Mouse (Mus musculus): ENCODE measurements around the gene Ube4a.

DNA sequence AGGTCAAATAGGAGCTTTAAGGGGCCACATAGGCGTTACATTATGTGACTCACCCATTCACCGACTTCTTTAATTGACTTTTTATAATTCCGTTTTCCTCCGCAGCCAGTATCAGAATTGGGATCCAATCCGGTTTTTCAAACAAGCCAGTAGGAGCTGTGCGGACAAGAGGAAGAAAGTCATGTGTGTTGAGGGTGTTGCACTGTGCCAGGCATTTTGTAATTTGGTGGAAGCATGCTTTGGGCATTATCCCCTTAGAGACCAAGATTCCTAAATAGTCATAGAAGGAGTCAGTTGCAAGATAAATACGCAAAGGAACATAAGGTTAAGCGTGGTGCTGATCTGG is 44.3 kb downstream of the Ube4a start:
- no peak for TF ChIP-seq CTCF (IDR thresholded peaks at IDR 0.05; ENCODE audit: low read depth, low read length)
- no peak for TF ChIP-seq GATA1 (IDR thresholded peaks at IDR 0.05; ENCODE audit: borderline replicate concordance, low read length)
- TF ChIP-seq TAL1 (conservative IDR thresholded peaks at IDR 0.05; ENCODE audit: low read depth, low read length): no peak
- TF ChIP-seq POLR2AphosphoS5 (IDR thresholded peaks at IDR 0.05; ENCODE audit: insufficient replicate concordance, low read depth, low read length): no peak

All from G1E (cell line).